Mouse (Mus musculus): ENCODE data around the gene Fgfr2.

Gene Fgfr2

DNA sequence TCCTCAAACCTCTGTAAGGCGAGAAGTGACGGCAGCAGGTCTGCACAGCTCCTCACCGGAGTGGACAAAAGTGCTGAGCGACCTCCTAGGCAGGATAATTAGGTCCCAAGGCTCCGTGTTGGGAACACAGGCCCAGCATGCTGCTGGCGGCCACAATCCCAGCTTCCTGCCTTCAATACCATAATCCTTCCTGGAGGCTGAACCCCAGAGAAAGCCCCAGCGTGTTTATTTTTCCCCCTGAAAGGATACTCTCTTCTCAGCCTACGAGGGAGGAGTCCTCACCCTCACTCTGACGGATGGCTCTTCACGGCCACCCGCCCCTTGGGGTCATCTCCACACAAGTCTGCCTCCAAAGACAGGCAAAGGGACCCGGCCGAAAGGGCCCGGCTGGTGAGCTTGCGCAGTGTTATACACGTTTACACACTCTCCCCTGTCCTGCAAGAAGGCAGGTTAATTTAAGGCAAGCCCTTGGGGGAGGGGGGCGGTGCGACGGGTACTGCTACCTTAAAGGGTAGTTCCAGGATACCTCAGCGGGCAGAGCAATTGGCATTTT, 2859.3 kb downstream of the Fgfr2 start:
- DNase-seq: peak; percentile 56 to 70

DNA sequence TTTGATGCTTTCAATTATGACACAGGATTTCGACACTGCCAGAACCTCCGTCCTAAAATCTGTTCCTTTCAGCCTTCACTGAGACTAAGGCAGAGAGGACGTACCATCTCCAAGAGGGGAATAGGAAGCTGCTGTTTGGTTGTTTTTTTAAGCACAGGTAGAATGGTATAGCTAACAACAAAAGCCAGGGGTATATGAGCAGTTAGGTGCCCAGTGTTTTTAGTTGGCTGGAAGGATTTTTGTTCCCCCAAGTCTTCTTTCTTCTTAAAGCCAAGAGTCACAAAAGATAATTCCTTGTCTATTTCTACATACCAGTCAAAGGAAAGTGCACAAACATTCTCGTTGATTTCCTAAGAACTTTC, 2859.9 kb downstream of the Fgfr2 start:
- no peak for DNase-seq

GRCm38 (mm10) chr7:130262528-130263232, 2860.5 kb downstream of the Fgfr2 start:
- no peak for DNase-seq

GRCm38 (mm10) chr7:130261684-130262527, 2861.2 kb downstream of the Fgfr2 start:
- no peak for DNase-seq

- DNase-seq: no peak
These were observed 2862.1 kb downstream of the Fgfr2 start for GRCm38 (mm10) chr7:130260905-130261683.

DNA sequence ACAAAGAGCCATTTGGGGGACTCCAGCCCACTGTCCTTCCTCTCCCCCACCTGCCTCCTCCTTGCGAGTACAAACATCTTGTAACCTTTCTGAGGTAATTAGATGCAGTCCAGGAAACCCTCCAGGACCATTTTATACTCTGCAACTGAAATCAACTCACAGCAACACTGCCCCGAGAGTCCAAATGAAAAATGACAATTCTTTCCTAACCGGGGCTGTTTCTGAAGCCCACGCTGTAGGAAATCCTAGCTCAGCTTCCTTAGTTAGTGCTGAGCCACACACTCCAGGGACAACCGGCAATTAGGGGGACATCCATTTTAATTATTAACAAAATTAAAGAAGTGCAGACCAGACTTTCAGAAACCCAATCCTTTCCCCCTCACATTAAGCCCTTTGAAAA, 2863.1 kb downstream of the Fgfr2 start:
- no peak for DNase-seq

GRCm38 (mm10) chr7:130258704-130259295, 2864.3 kb downstream of the Fgfr2 start:
- DNase-seq: no peak

GRCm38 (mm10) chr7:130257991-130258703, 2865.0 kb downstream of the Fgfr2 start:
- DNase-seq: no peak

GRCm38 (mm10) chr7:130253264-130253663, 2869.9 kb downstream of the Fgfr2 start:
- no peak for DNase-seq

DNA sequence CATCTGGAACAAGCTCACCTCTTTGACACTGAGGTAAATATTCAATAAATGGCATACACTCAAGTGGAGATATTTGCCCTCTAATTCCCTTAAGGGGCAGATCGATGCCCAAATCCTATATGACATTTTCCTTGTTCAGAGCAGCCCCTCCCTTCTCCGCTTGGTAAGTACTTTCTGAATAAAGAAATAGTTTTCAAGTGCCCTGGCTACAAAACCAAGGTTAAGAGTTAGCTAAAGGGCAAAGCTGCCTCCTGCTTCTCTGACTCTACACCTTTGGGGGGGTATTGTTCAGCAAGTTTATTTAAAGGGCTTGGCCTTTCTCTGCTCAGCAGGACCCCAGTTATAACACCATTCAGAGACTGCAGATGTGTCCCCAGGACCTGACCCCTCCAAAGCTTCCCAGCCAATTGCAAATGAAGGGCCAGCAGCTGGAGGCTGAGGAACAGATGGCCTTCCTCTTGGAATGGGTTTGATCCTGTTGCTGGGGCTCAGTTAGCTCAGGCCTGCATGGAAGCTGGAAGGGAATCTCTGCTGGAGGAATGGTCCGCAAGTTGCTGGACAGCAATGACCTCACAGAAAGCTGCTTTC, 2871.1 kb downstream of the Fgfr2 start:
- DNase-seq: no peak

GRCm38 (mm10) chr7:130250994-130251393, 2872.2 kb downstream of the Fgfr2 start:
- no peak for DNase-seq

- DNase-seq: no peak
These were observed 2874.7 kb downstream of the Fgfr2 start for GRCm38 (mm10) chr7:130248403-130248802.

GRCm38 (mm10) chr7:130247831-130248230, 2875.3 kb downstream of the Fgfr2 start:
- DNase-seq: no peak

- no peak for DNase-seq
These were observed 2876.7 kb downstream of the Fgfr2 start for GRCm38 (mm10) chr7:130246483-130246882.

DNA sequence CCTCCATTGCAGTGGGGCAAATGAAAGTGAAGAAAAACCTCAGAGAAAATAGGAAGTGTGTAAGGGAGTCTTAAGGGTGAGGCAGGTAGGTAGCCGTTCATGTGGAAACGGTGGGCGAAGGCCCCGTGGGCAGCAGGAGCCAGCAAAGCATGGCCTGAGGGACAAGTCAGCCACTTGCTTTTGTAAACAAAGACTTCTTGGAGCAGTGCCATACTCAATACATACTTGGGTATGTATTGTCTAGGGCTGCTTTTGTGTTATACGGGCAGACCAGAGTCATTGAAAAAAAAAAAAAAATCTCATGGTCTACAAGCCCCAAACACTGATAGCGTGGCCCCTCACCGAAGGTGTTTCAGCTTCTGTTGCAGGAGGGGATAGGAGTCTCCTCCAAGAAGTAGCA, 2878.6 kb downstream of the Fgfr2 start:
- DNase-seq: no peak

DNA sequence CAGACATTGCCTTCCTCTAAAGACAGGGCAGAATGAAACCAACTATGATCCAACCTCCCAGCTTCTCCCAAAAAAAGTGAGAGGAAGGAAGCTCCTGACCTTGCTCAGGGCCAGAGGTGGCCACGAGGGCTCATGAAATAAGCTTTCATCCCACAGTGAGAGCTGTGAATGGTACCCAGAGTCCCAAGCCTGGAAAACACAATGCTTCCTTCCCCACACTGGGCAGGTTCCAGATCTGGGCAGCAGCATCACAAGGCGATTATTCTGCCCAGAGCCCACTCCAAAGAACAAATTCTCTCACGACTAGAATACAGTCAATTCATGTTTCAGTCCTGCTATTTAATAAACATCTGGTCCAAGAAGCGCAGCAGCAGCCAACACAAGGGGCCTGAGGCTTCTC, 2879.3 kb downstream of the Fgfr2 start:
- DNase-seq: no peak

- no peak for DNase-seq
These were observed 2883.0 kb downstream of the Fgfr2 start for GRCm38 (mm10) chr7:130240191-130240590.

GRCm38 (mm10) chr7:130237244-130237643, 2885.9 kb downstream of the Fgfr2 start:
- DNase-seq: no peak

- DNase-seq: peak; percentile 64 to 78
These were observed 2889.4 kb downstream of the Fgfr2 start for GRCm38 (mm10) chr7:130233777-130234176.

- DNase-seq: no peak
These were observed 2893.1 kb downstream of the Fgfr2 start for GRCm38 (mm10) chr7:130230034-130230433.

GRCm38 (mm10) chr7:130225227-130225626, 2897.9 kb downstream of the Fgfr2 start:
- DNase-seq: no peak
